ENCODE assay signal across 15 mouse cellular contexts in the genomic region with DNA sequence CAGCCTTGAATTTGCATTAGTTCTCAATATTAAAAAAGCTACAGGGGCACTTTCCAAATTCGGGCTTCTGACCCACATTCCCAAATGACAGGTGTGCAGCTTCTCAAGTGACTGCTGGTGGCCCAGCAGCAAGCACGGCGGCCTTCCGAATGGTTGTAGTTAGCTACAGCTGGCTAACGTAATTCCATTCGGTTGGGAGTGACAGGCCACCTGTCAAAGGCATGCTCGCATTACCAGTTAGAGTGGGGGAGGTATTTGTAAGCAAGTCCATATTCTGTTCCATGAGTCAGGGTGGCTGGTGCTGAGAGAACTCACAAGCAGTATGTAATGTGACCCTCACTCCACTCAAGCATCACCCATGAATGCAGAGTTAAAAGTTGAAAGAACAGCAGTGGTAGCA. TPM values are rescaled to one million over a fixed set of nuclear protein-coding genes. Genes with fewer than 3 reads are reported as not detected.
DNase-seq lines count a peak whose midpoint lies in the region; ATAC-seq and TF ChIP-seq lines count a peak whose summit lies in the region.
"Had no signal": no experiment of that assay in that cellular context is flagged by ENCODE, and none has a peak within 500 bp of the region (broad histone marks: within the 10 kb centered on the region; RNA-seq: fewer than 3 reads in every experiment).

No protein-coding gene starts in this region.

- H3K4me3 ChIP-seq in kidney, embryonic 15.5 days (replicated peaks), result no peak overlapping the region
- H3K4me3 ChIP-seq in gastrocnemius, adult 2 months, result peak overlapping the region; percentile 23; the same call in 1 of the 2 replicates
- H3K4me3 ChIP-seq in limb, embryonic 15.5 days, result no peak overlapping the region
- H3K4me3 ChIP-seq: midbrain, embryonic 10.5 days had no signal

- ATAC-seq in kidney, embryonic 15.5 days (replicated peaks; ENCODE audit: low FRiP score), result peak; percentile 87
- ATAC-seq in limb, embryonic 15.5 days (ENCODE audit: insufficient number of reproducible peaks, low FRiP score, low TSS enrichment, low read depth), result peak; percentile 80; the same call in 1 of the 2 replicates
- no peak for ATAC-seq in granulocyte monocyte progenitor cell, adult 5-6 weeks (replicated peaks; ENCODE audit: poor library complexity, severe bottlenecking)
- ATAC-seq: forebrain, embryonic 16.5 days; hindbrain, postnatal 0 days had no signal

- no peaks in the 10 kb centered on the region for H3K9me3 ChIP-seq in kidney, embryonic 15.5 days (replicated peaks)
- no peaks in the 10 kb centered on the region for H3K9me3 ChIP-seq in limb, embryonic 15.5 days
- H3K9me3 ChIP-seq: G1E; midbrain, embryonic 10.5 days had no signal

- intact Hi-C loops in gastrocnemius, adult 2 months (cut with DNase I), result no loop called here

- no peaks in the 10 kb centered on the region for H3K27me3 ChIP-seq in kidney, embryonic 15.5 days
- H3K27me3 ChIP-seq in limb, embryonic 15.5 days, result no peaks in the 10 kb centered on the region

- peaks cover 40% of the 10 kb centered on the region for H3K4me1 ChIP-seq in kidney, embryonic 15.5 days
- peaks cover 9% of the 10 kb centered on the region; the same call in 1 of the 2 replicates for H3K4me1 ChIP-seq in limb, embryonic 15.5 days
- H3K4me1 ChIP-seq: midbrain, embryonic 10.5 days had no signal

- H3K27ac ChIP-seq in kidney, embryonic 15.5 days, result peak overlapping the region; percentile 90
- peak overlapping the region; percentile 79 for H3K27ac ChIP-seq in gastrocnemius, adult 2 months
- H3K27ac ChIP-seq in limb, embryonic 15.5 days, result no peak overlapping the region
- H3K27ac ChIP-seq: hindbrain, postnatal 0 days; midbrain, embryonic 10.5 days had no signal

- no peak overlapping the region for H3K9ac ChIP-seq in kidney, embryonic 15.5 days
- no peak overlapping the region for H3K9ac ChIP-seq in limb, embryonic 15.5 days

- TF ChIP-seq CTCF in gastrocnemius, adult 2 months (IDR thresholded peaks at IDR 0.05), result no peak

- 15% methylated on average over 7 of the region's 7 CpGs for WGBS in kidney, embryonic 15.5 days
- WGBS in limb, embryonic 15.5 days, result 35% methylated on average over 7 of the region's 7 CpGs

- H3K36me3 ChIP-seq in kidney, embryonic 15.5 days, result peaks cover 48% of the 10 kb centered on the region
- H3K36me3 ChIP-seq in limb, embryonic 15.5 days, result peaks cover 49% of the 10 kb centered on the region

- no peak for DNase-seq in kidney, adult 8-10 months
- DNase-seq in embryo, embryonic 11 days, result peak; percentile 45
- peak; percentile 78 for DNase-seq in gastrocnemius, adult 2 months
- DNase-seq in urinary bladder, postnatal 10 days (ENCODE audit: low spot score), result no peak
- DNase-seq in layer of hippocampus, postnatal 36 days, result no peak
- DNase-seq: B cell, adult 2 months; cerebellum, adult 11-12 months had no signal

- H3K4me2 ChIP-seq in kidney, embryonic 15.5 days, result 0 out of 2 replicates have a peak overlapping the region, but pooled peaks have one; percentile 13
- H3K4me2 ChIP-seq in limb, embryonic 15.5 days, result no peak overlapping the region
- H3K4me2 ChIP-seq: liver, embryonic 11.5 days had no signal

RNA-seq across cellular contexts. Expression of a gene that starts 7.9 kb away (rescaled TPM):
- polyA plus RNA-seq in kidney, embryonic 15.5 days (2015; fragmentation: Nextera tagmentation; extraction: Ambion mirVana), result 98.7 and 105 TPM in 2 replicates
- 10 to 100 TPM; 56.1 to 63.1 TPM for total RNA-seq in gastrocnemius, adult 2 months (2021)
- 79.4 and 83.8 TPM in 2 replicates for polyA plus RNA-seq in limb, embryonic 15.5 days (2015; fragmentation: Nextera tagmentation; extraction: Ambion mirVana)
- 51.8 and 89.9 TPM in 2 replicates for total RNA-seq in granulocyte monocyte progenitor cell, adult 5-6 weeks (2014; fragmentation: Nextera tagmentation)
- total RNA-seq in granulocyte monocyte progenitor cell, adult 5-6 weeks (2017), result 44.0 and 61.7 TPM in 2 replicates
- total RNA-seq in layer of hippocampus, postnatal 36 days (2021), result 10 to 100 TPM; 52.4 to 57.6 TPM

RNA-seq across cellular contexts. Expression of a gene that starts 43.2 kb away (rescaled TPM):
- polyA plus RNA-seq in kidney, embryonic 15.5 days (2015; fragmentation: Nextera tagmentation; extraction: Ambion mirVana), result 8.7 and 9.6 TPM in 2 replicates
- total RNA-seq in gastrocnemius, adult 2 months (2021), result 10 to 100 TPM in 1 of 2 experiments, 1 to 10 TPM in 1; 8.9 to 10.6 TPM
- polyA plus RNA-seq in limb, embryonic 15.5 days (2015; fragmentation: Nextera tagmentation; extraction: Ambion mirVana), result 8.1 and 9.4 TPM in 2 replicates
- 9.8 and 11.1 TPM in 2 replicates for total RNA-seq in granulocyte monocyte progenitor cell, adult 5-6 weeks (2014; fragmentation: Nextera tagmentation)
- total RNA-seq in granulocyte monocyte progenitor cell, adult 5-6 weeks (2017), result 7.7 and 7.9 TPM in 2 replicates
- total RNA-seq in layer of hippocampus, postnatal 36 days (2021), result 10 to 100 TPM; 19.7 to 20.3 TPM

RNA-seq across cellular contexts. Expression of a gene that starts 49.6 kb away (rescaled TPM):
- 15.9 and 18.8 TPM in 2 replicates for polyA plus RNA-seq in kidney, embryonic 15.5 days (2015; fragmentation: Nextera tagmentation; extraction: Ambion mirVana)
- 1 to 10 TPM; 1.5 to 1.8 TPM for total RNA-seq in gastrocnemius, adult 2 months (2021)
- 15.5 and 18.4 TPM in 2 replicates for polyA plus RNA-seq in limb, embryonic 15.5 days (2015; fragmentation: Nextera tagmentation; extraction: Ambion mirVana)
- not detected in 2 replicates for total RNA-seq in granulocyte monocyte progenitor cell, adult 5-6 weeks (2014; fragmentation: Nextera tagmentation)
- not detected in 2 replicates for total RNA-seq in granulocyte monocyte progenitor cell, adult 5-6 weeks (2017)
- total RNA-seq in layer of hippocampus, postnatal 36 days (2021), result 1 to 10 TPM; 4.2 to 4.5 TPM
- polyA plus RNA-seq: G1E had no signal

Comparison
In these comparisons a context has a peak if more than half of its experiments do, and no peak if none do; other contexts are left out.
1. DNase-seq: peak in embryo, embryonic 11 days (single experiment) and gastrocnemius, adult 2 months (single experiment); none in kidney, adult 8-10 months (0 of 2), urinary bladder, postnatal 10 days (single experiment) and layer of hippocampus, postnatal 36 days (0 of 2).